8 mouse cellular contexts compared by ENCODE assay signal in genomic region chr2:122348531-122349131, GRCm38 (mm10). TPM values are rescaled to one million over a fixed set of nuclear protein-coding genes. Genes with fewer than 3 reads are reported as not detected.
DNase-seq lines count a peak whose midpoint lies in the region; ATAC-seq lines count a peak whose summit lies in the region.

No protein-coding gene starts in this region.

- no peaks in the 10 kb centered on the region for H3K36me3 ChIP-seq in hindbrain, embryonic 12.5 days

- peak; percentile 85 for ATAC-seq in hindbrain, embryonic 12.5 days (ENCODE audit: low FRiP score)

- H3K4me2 ChIP-seq in hindbrain, embryonic 12.5 days (replicated peaks), result peak overlapping the region; percentile 60

- H3K27me3 ChIP-seq in hindbrain, embryonic 12.5 days, result no peaks in the 10 kb centered on the region

- peak overlapping the region; percentile 47 for H3K4me3 ChIP-seq in hindbrain, embryonic 12.5 days

- DNase-seq in Muller cell, postnatal 12 days (ENCODE audit: inconsistent ontology term), result peak; percentile 94
- peak; percentile 94 for DNase-seq in cerebellum, adult 9-11 months
- DNase-seq in frontal cortex, postnatal 10 days (ENCODE audit: low spot score in 2 of 2), result peak; percentile 77 to 87
- peak; percentile 88 for DNase-seq in layer of hippocampus, postnatal 25 days (ENCODE audit: extremely low spot score in 1 of 2, low spot score in 1 of 2)
- peak; percentile 90 for DNase-seq in lung, postnatal 14 days
- DNase-seq in ovary, postnatal 36 days (ENCODE audit: low spot score), result peak; percentile 91
- DNase-seq in thymus, postnatal 14 days, result peak; percentile 92

- H3K9me3 ChIP-seq in hindbrain, embryonic 12.5 days (replicated peaks), result no peaks in the 10 kb centered on the region

- peaks cover 46% of the 10 kb centered on the region for H3K4me1 ChIP-seq in hindbrain, embryonic 12.5 days

- peak overlapping the region; percentile 99 for H3K27ac ChIP-seq in hindbrain, embryonic 12.5 days

- 0% methylated on average over 47 of the region's 63 CpGs for WGBS in hindbrain, embryonic 12.5 days

- H3K9ac ChIP-seq in hindbrain, embryonic 12.5 days, result peak overlapping the region; percentile 81

RNA-seq across cellular contexts. Expression of gene Shf, which starts 20.3 kb away (rescaled TPM):
- polyA plus RNA-seq in hindbrain, embryonic 12.5 days (2016; fragmentation: Nextera tagmentation; extraction: Ambion mirVana), result 9.1 and 10.7 TPM in 2 replicates
- 10 to 100 TPM; 60.7 to 62.2 TPM for total RNA-seq in layer of hippocampus, postnatal 25 days (2021)

RNA-seq across cellular contexts. Expression of gene Duox1, which starts 33.2 kb away (rescaled TPM):
- polyA plus RNA-seq in hindbrain, embryonic 12.5 days (2016; fragmentation: Nextera tagmentation; extraction: Ambion mirVana), result 0.08 and 0.10 TPM in 2 replicates
- not detected for total RNA-seq in layer of hippocampus, postnatal 25 days (2021)

RNA-seq across cellular contexts. Expression of gene Duoxa1, which starts 35.1 kb away (rescaled TPM):
- polyA plus RNA-seq in hindbrain, embryonic 12.5 days (2016; fragmentation: Nextera tagmentation; extraction: Ambion mirVana), result 0.32 TPM in 1 of 2 replicates, not detected in the other
- not detected for total RNA-seq in layer of hippocampus, postnatal 25 days (2021)

RNA-seq across cellular contexts. Expression of gene Duoxa2, which starts 49.9 kb away (rescaled TPM):
- not detected in 2 replicates for polyA plus RNA-seq in hindbrain, embryonic 12.5 days (2016; fragmentation: Nextera tagmentation; extraction: Ambion mirVana)
- total RNA-seq in layer of hippocampus, postnatal 25 days (2021), result not detected

RNA-seq across cellular contexts. Expression of gene Duox2, which starts 50.4 kb away (rescaled TPM):
- not detected in 2 replicates for polyA plus RNA-seq in hindbrain, embryonic 12.5 days (2016; fragmentation: Nextera tagmentation; extraction: Ambion mirVana)
- under 1 TPM in 1 of 2 experiments, not detected in 1; 0.07 TPM for total RNA-seq in layer of hippocampus, postnatal 25 days (2021)

Comparison
In these comparisons a context has a peak if more than half of its experiments do, and no peak if none do; other contexts are left out.
1. Peak in every context shown above with its lines: DNase-seq, ATAC-seq, H3K4me3 ChIP-seq and H3K27ac ChIP-seq.